Mouse (Mus musculus) CH12.LX (cell line): Measurements from ENCODE around the gene Krt26. TPM values are rescaled to one million over a fixed set of nuclear protein-coding genes. Genes with fewer than 3 reads are reported as not detected.
A peak's percentile ranks its signal among the peaks of the same experiment; 100 is the strongest.

Source experiments
- DNase-seq: peaks from one replicate; pipeline ENCODE4 v3.0.0-alpha.2; 2013; ENCODE audit errors: extremely low read depth
- H3K27ac ChIP-seq: 2 replicates; pipeline ENCODE4 v1.5.1; 2012; ENCODE audit warnings: low read depth, mild to moderate bottlenecking, control low read depth, moderate library complexity; ENCODE audit not compliant: insufficient read depth
- H3K27me3 ChIP-seq: replicated peaks from 2 replicates; pipeline ENCODE3; 2012; ENCODE audit warnings: inconsistent platforms
- H3K36me3 ChIP-seq, 2 experiments: replicated peaks in 1 of 2; 2 replicates each; pipeline versions ENCODE3 to v1.6.1; 2012; ENCODE audit warnings: inconsistent platforms in 1 of 2, low read length in 1 of 2, mild to moderate bottlenecking in 1 of 2, mixed read lengths in 1 of 2, moderate library complexity in 1 of 2; ENCODE audit not compliant: control insufficient read depth in 1 of 2, insufficient read depth in 1 of 2
- H3K4me1 ChIP-seq, 2 experiments: 2 replicates each; pipeline ENCODE4 v1.6.1; 2012; ENCODE audit warnings: inconsistent platforms in 1 of 2, moderate library complexity in 1 of 2; ENCODE audit not compliant: insufficient read depth in 2 of 2, control insufficient read depth in 1 of 2
- H3K4me2 ChIP-seq: 2 replicates; pipeline ENCODE4 v1.6.1; 2012; ENCODE audit warnings: low read depth, mild to moderate bottlenecking, control low read depth; ENCODE audit not compliant: poor library complexity, insufficient read depth, severe bottlenecking
- H3K4me3 ChIP-seq, 3 experiments: fragments of 150-350 bp in 1 of 3; sonication (generic) in 1 of 3; replicated peaks in 1 of 3; 2 replicates each; pipeline versions ENCODE3 to v1.5.1; 2011 to 2012; ENCODE audit warnings: low read depth in 2 of 3, low read length in 2 of 3, mild to moderate bottlenecking in 2 of 3, moderate library complexity in 2 of 3, control low read depth in 1 of 3, improper control_type of control experiment in 1 of 3, inconsistent platforms in 1 of 3, mixed read lengths in 1 of 3; ENCODE audit not compliant: poor library complexity in 1 of 3
- H3K79me2 ChIP-seq: replicated peaks from 2 replicates; pipeline ENCODE4 v1.6.1; 2012; ENCODE audit warnings: mild to moderate bottlenecking, moderate library complexity; ENCODE audit not compliant: control insufficient read depth, poor library complexity, insufficient read depth, severe bottlenecking; ENCODE audit errors: extremely low read depth
- H3K9ac ChIP-seq: 2 replicates; pipeline ENCODE4 v1.6.1; 2012; ENCODE audit warnings: low read depth, mild to moderate bottlenecking, control low read depth, moderate library complexity; ENCODE audit not compliant: insufficient read depth
- H3K9me3 ChIP-seq: replicated peaks from 2 replicates; pipeline ENCODE3; 2012; ENCODE audit warnings: low read length, inconsistent platforms, mixed read lengths
- BHLHE40 ChIP-seq: IDR thresholded peaks from 2 replicates; pipeline ENCODE4 v1.6.1; 2011; ENCODE audit warnings: mild to moderate bottlenecking, low read depth, low read length, improper control_type of control experiment
- CHD1 ChIP-seq: IDR thresholded peaks from 2 replicates; pipeline ENCODE4 v1.6.1; 2012; ENCODE audit warnings: low read depth, low read length, improper control_type of control experiment, inconsistent platforms
- CHD2 ChIP-seq: IDR thresholded peaks from 2 replicates; pipeline ENCODE4 v1.6.1; 2011; ENCODE audit warnings: low read length, improper control_type of control experiment
- CTCF ChIP-seq, 2 experiments: IDR thresholded peaks in 1 of 2; conservative IDR thresholded peaks in 1 of 2; 2 replicates each; pipeline ENCODE4 v1.5.1; 2011 to 2012; ENCODE audit warnings: low read depth in 2 of 2, low read length in 2 of 2, improper control_type of control experiment in 1 of 2, inconsistent platforms in 1 of 2, mild to moderate bottlenecking in 1 of 2, moderate library complexity in 1 of 2
- E2F4 ChIP-seq: IDR thresholded peaks from 2 replicates; pipeline ENCODE4 v1.6.1; 2011; ENCODE audit warnings: low read depth, low read length, improper control_type of control experiment; ENCODE audit not compliant: insufficient replicate concordance
- ELF1 ChIP-seq: IDR thresholded peaks from 2 replicates; pipeline ENCODE4 v1.6.1; 2014; ENCODE audit warnings: low read depth, mild to moderate bottlenecking, inconsistent platforms, low read length, improper control_type of control experiment
- EP300 ChIP-seq: IDR thresholded peaks from 2 replicates; pipeline ENCODE4 v1.6.1; 2011; ENCODE audit warnings: low read length, improper control_type of control experiment
- GABPA ChIP-seq: IDR thresholded peaks from 2 replicates; pipeline ENCODE4 v1.6.1; 2012; ENCODE audit warnings: low read depth, low read length, improper control_type of control experiment, inconsistent platforms; ENCODE audit not compliant: insufficient replicate concordance
- HCFC1 ChIP-seq: IDR thresholded peaks from 2 replicates; pipeline ENCODE4 v1.6.1; 2012; ENCODE audit warnings: low read depth, mild to moderate bottlenecking, inconsistent platforms, low read length, improper control_type of control experiment
- IRF4 ChIP-seq: IDR thresholded peaks from 2 replicates; pipeline ENCODE4 v1.6.1; 2014; ENCODE audit warnings: low read depth, mild to moderate bottlenecking, inconsistent platforms, low read length, improper control_type of control experiment
- JUN ChIP-seq: IDR thresholded peaks from 2 replicates; pipeline ENCODE4 v1.6.1; 2011; ENCODE audit warnings: low read depth, mild to moderate bottlenecking, low read length, improper control_type of control experiment, moderate library complexity; ENCODE audit not compliant: insufficient read depth
- KAT2A ChIP-seq: IDR thresholded peaks from 2 replicates; pipeline ENCODE4 v1.6.1; 2012; ENCODE audit warnings: low read length, improper control_type of control experiment, inconsistent platforms; ENCODE audit not compliant: insufficient replicate concordance
- MAX ChIP-seq: IDR thresholded peaks from 2 replicates; pipeline ENCODE4 v1.6.1; 2011; ENCODE audit warnings: low read length, improper control_type of control experiment
- MAZ ChIP-seq: IDR thresholded peaks from 2 replicates; pipeline ENCODE4 v1.6.1; 2012; ENCODE audit warnings: low read depth, mild to moderate bottlenecking, inconsistent platforms, low read length, improper control_type of control experiment, moderate library complexity
- MEF2A ChIP-seq: IDR thresholded peaks from 2 replicates; pipeline ENCODE4 v1.6.1; 2014; ENCODE audit warnings: low read depth, mild to moderate bottlenecking, inconsistent platforms, low read length, improper control_type of control experiment, borderline replicate concordance
- MXI1 ChIP-seq: IDR thresholded peaks from 2 replicates; pipeline ENCODE4 v1.6.1; 2011; ENCODE audit warnings: mild to moderate bottlenecking, low read depth, low read length, improper control_type of control experiment
- NELFE ChIP-seq: IDR thresholded peaks from 2 replicates; pipeline ENCODE4 v1.6.1; 2011; ENCODE audit warnings: low read depth, low read length, improper control_type of control experiment
- NRF1 ChIP-seq: IDR thresholded peaks from 2 replicates; pipeline ENCODE4 v1.6.1; 2014; ENCODE audit warnings: low read depth, mild to moderate bottlenecking, inconsistent platforms, low read length, improper control_type of control experiment, moderate library complexity
- PAX5 ChIP-seq: IDR thresholded peaks from 2 replicates; pipeline ENCODE4 v1.6.1; 2012; ENCODE audit warnings: low read length, inconsistent platforms, mixed read lengths
- POLR2A ChIP-seq: IDR thresholded peaks from 2 replicates; pipeline ENCODE4 v1.6.1; 2011; ENCODE audit warnings: low read depth, mild to moderate bottlenecking, improper control_type of control experiment, low read length
- POLR2AphosphoS2 ChIP-seq: IDR thresholded peaks from 2 replicates; pipeline ENCODE4 v1.6.1; 2011; ENCODE audit warnings: low read depth, low read length, improper control_type of control experiment
- RAD21 ChIP-seq: IDR thresholded peaks from 2 replicates; pipeline ENCODE4 v1.6.1; 2011; ENCODE audit warnings: low read depth, mild to moderate bottlenecking, low read length, improper control_type of control experiment, moderate library complexity
- RCOR1 ChIP-seq: conservative IDR thresholded peaks from 2 replicates; pipeline ENCODE4 v1.6.1; 2012; ENCODE audit warnings: low read depth, mild to moderate bottlenecking, inconsistent platforms, low read length, improper control_type of control experiment
- SMC3 ChIP-seq: IDR thresholded peaks from 2 replicates; pipeline ENCODE4 v1.6.1; 2011; ENCODE audit warnings: low read depth, low read length, improper control_type of control experiment
- TBP ChIP-seq: conservative IDR thresholded peaks from 2 replicates; pipeline ENCODE4 v1.6.1; 2011; ENCODE audit warnings: low read depth, low read length, improper control_type of control experiment
- UBTF ChIP-seq: IDR thresholded peaks from 2 replicates; pipeline ENCODE4 v1.6.1; 2012; ENCODE audit warnings: low read depth, mild to moderate bottlenecking, inconsistent platforms, low read length, improper control_type of control experiment, moderate library complexity
- USF1 ChIP-seq: IDR thresholded peaks from 2 replicates; pipeline ENCODE4 v1.6.1; 2014; ENCODE audit warnings: low read depth, mild to moderate bottlenecking, inconsistent platforms, low read length, improper control_type of control experiment
- USF2 ChIP-seq: conservative IDR thresholded peaks from 2 replicates; pipeline ENCODE4 v1.6.1; 2011; ENCODE audit warnings: low read depth, low read length, improper control_type of control experiment
- ZC3H11A ChIP-seq: IDR thresholded peaks from 2 replicates; pipeline ENCODE4 v1.6.1; 2012; ENCODE audit warnings: low read depth, mild to moderate bottlenecking, inconsistent platforms, low read length, improper control_type of control experiment
- ZKSCAN1 ChIP-seq: IDR thresholded peaks from 2 replicates; pipeline ENCODE4 v1.6.1; 2012; ENCODE audit warnings: low read depth, inconsistent platforms, low read length, improper control_type of control experiment, borderline replicate concordance
- ZNF384 ChIP-seq: IDR thresholded peaks from 2 replicates; pipeline ENCODE4 v1.6.1; 2012; ENCODE audit warnings: low read depth, low read length, improper control_type of control experiment, inconsistent platforms
- dilution Hi-C: fragments of 300-500 bp; cut with MboI; formaldehyde crosslinking; loops from 2 replicates; pipeline ENCODE4 v1.14.3; 2020; ENCODE audit warnings: low sequenced_read_pairs; ENCODE audit not compliant: extremely low pct_unique_long_range_greater_than_20kb, extremely low pct_ligation_motif_present
- in situ Hi-C: fragments of 300-500 bp; cut with MboI; formaldehyde crosslinking; loops from 3 replicates; pipeline ENCODE4 v1.14.3; 2019; ENCODE audit warnings: low sequenced_read_pairs, low pct_ligation_motif_present, low pct_unique_long_range_greater_than_20kb, mixed read lengths
- polyA plus RNA-seq: library from polyadenylated mRNA; unstranded; fragments of >175 nt; gene quantifications from 2 replicates; pipeline ENCODE4 v1.2.1, GENCODE M21; 2012; ENCODE audit warnings: low read depth; ENCODE audit not compliant: insufficient read length
- total RNA-seq, 2 experiments: library from RNA; depleted of rRNA; stranded (reverse); fragments of 300-350 nt in 1 of 2; fragments of >200 nt in 1 of 2; gene quantifications; 2 replicates each; pipeline ENCODE4 v1.2.3; 2012 to 2014

The Krt26 gene
- total and polyA plus RNA-seq, 3 experiments = not detected

- H3K4me2 ChIP-seq = no peak within 1 kb of the TSS
- no peaks in the 10 kb centered on the region for H3K9me3 ChIP-seq
- H3K4me1 ChIP-seq = peaks cover 17 to 22% of the 10 kb centered on the region in 2 experiments
- H3K36me3 ChIP-seq = no peaks in the 10 kb centered on the region
- no peak for DNase-seq
- dilution Hi-C loops = no loop called here
- peaks cover 21% of the 10 kb centered on the region for H3K27me3 ChIP-seq
- no peaks in the 10 kb centered on the region for H3K79me2 ChIP-seq
- H3K9ac ChIP-seq = no peak within 1 kb of the TSS
- no peak for TF ChIP-seq IRF4
- no peak for TF ChIP-seq KAT2A
- no peak for TF ChIP-seq MXI1
- no peak for TF ChIP-seq CHD2
- no peak for TF ChIP-seq MAZ
- no peak for TF ChIP-seq USF1
- TF ChIP-seq MEF2A = no peak
- no peak for TF ChIP-seq ZC3H11A
- TF ChIP-seq CHD1 = no peak
- no peak for TF ChIP-seq MAX
- TF ChIP-seq POLR2AphosphoS2 = no peak
- TF ChIP-seq GABPA = no peak
- no peak for TF ChIP-seq ZKSCAN1
- no peak for TF ChIP-seq ELF1
- TF ChIP-seq, all 38 proteins: peak for 0
- in situ Hi-C loops = loop anchor here (25.0 kb wide), 1 partner anchor 912 kb away; no protein-coding TSS in a partner anchor
- H3K4me3 ChIP-seq = no peak within 1 kb of the TSS
- no peak within 1 kb of the TSS for H3K27ac ChIP-seq
Measured at GRCm38 (mm10) chr11:99374803-99375202, 37.0 kb upstream of the Krt26 start, which contains the start of gene Krt28. Krt28 (minus strand) TSS chr11:99374903.

- DNase-seq = peak; percentile 98
- in situ Hi-C loops = no loop called here
- Histone ChIP-seq H3K9ac (peak overlapping the region; percentile 73), H3K27me3 (peaks cover 46% of the 10 kb centered on the region), H3K27ac (peak overlapping the region; percentile 62), H3K4me1 (peaks cover 25 to 27% of the 10 kb centered on the region in 2 experiments), H3K4me3 (peak overlapping the region; percentile 1 to 37 (median 35)), H3K4me2 (peak overlapping the region; percentile 94), H3K36me3 (no peaks in the 10 kb centered on the region), H3K79me2 (no peaks in the 10 kb centered on the region), H3K9me3 (no peaks in the 10 kb centered on the region)
- dilution Hi-C loops = no loop called here
- peak; percentile 100 for TF ChIP-seq BHLHE40
- peak; percentile 86 for TF ChIP-seq IRF4
- peak; percentile 61 for TF ChIP-seq JUN
- no peak for TF ChIP-seq ZKSCAN1
- TF ChIP-seq NELFE = peak; percentile 80
- peak; percentile 73; the same call in 1 of the 2 replicates for TF ChIP-seq RCOR1
- no peak for TF ChIP-seq PAX5
- 0 out of 2 replicates have a peak, but pooled peaks have one; percentile 73 for TF ChIP-seq E2F4
- peak; percentile 30; the same call in 1 of the 2 replicates for TF ChIP-seq ZNF384
- TF ChIP-seq HCFC1 = peak; percentile 80
- TF ChIP-seq SMC3 = no peak
- TF ChIP-seq TBP = peak; percentile 89
- no peak for TF ChIP-seq CTCF (conservative IDR thresholded peaks at IDR 0.05 in 1 of 2, IDR thresholded peaks at IDR 0.05 in 1 of 2; ENCODE audit: low read depth in 2 of 2, low read length in 2 of 2)
- peak; percentile 82 for TF ChIP-seq POLR2A
- TF ChIP-seq USF2 = peak; percentile 91
- 0 out of 2 replicates have a peak, but pooled peaks have one; percentile 18 for TF ChIP-seq NRF1
- no peak for TF ChIP-seq UBTF
- peak; percentile 80 for TF ChIP-seq EP300
- no peak; the same call in 1 of the 2 replicates for TF ChIP-seq POLR2AphosphoS2
- TF ChIP-seq KAT2A = 0 out of 2 replicates have a peak, but pooled peaks have one; percentile 68
- no peak for TF ChIP-seq RAD21
- TF ChIP-seq MEF2A = peak; percentile 86
- TF ChIP-seq ELF1 = peak; percentile 63; the same call in 1 of the 2 replicates
- no peak for TF ChIP-seq ZC3H11A
- peak; percentile 96 for TF ChIP-seq MAX
Measured at GRCm38 (mm10) chr11:99369853-99370451, 32.2 kb upstream of the Krt26 start.
